Mouse (Mus musculus): ENCODE measurements around the gene Pkhd1.

The Pkhd1 gene

DNA sequence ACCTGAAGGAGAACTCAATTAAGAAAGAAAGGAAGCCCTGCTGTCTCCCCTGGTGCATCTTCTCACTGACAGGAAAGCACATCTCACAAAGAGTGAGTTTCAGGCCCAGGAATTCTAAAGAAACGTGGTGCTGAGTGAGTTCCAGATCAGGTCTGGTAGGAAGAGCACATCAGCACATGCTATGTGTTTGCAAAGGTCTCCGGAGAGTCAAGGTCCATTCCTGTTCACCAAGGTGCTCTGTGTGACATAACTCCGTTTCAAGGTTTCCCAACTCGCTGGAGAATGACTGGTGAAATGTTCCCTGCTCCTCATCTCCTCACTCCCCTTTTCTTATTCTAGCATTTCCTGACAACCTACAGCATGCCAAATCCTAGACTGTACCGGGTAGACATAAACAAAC is 357.5 kb downstream of the Pkhd1 start:
- no peak for DNase-seq

GRCm38 (mm10) chr1:20248169-20248568 is 369.7 kb downstream of the Pkhd1 start:
- no peak for DNase-seq

GRCm38 (mm10) chr1:20216681-20217080 is 401.2 kb downstream of the Pkhd1 start:
- no peak for DNase-seq

- DNase-seq = no peak
Measured at GRCm38 (mm10) chr1:20190444-20190843, 427.4 kb downstream of the Pkhd1 start.

- no peak for DNase-seq
Measured at GRCm38 (mm10) chr1:20180157-20180556, 437.7 kb downstream of the Pkhd1 start.

- DNase-seq = no peak
Measured at GRCm38 (mm10) chr1:20171199-20171598, 446.7 kb downstream of the Pkhd1 start.

GRCm38 (mm10) chr1:20150627-20151026 is 467.2 kb downstream of the Pkhd1 start:
- DNase-seq = peak; percentile 27

DNA sequence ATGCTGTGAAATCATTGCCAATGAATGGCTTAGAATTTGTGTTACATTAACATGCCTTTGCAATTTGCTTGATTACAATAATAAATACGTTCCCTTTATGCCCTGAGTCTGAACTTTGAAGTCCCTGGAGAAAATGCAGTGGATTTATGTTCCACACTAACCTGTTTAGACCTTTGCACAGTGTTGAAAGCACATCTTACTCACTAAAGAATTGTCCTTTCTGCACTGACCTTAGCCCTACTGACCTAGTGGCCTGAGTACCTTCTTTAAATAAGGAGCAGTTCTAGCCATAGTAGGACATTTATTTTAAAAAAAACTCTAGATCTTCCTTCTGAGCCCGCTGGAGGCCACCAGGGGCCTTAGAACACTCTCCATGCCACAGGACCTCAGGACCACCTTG is 467.8 kb downstream of the Pkhd1 start:
- DNase-seq = no peak

DNA sequence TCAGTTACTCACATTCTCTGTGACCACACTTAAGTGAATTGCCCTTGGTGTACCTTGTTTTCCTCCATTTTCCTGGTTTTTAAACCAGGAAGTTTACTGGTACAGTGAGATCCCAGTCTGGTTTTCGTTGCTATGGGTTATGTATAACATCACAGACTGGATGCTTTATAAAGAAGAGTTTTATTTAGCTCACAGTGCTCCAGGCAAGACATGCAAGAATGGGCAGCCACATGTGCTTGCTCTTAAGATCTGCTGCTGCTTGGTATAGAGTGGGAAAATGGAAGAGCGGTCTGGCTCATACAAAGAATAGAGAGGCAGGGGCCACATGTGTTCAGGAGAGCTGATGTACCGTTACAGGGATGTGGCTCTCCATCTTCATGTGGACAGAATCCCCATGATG is 481.7 kb downstream of the Pkhd1 start:
- DNase-seq = no peak

- DNase-seq = no peak
Measured at GRCm38 (mm10) chr1:20135065-20135618, 482.7 kb downstream of the Pkhd1 start.

DNA sequence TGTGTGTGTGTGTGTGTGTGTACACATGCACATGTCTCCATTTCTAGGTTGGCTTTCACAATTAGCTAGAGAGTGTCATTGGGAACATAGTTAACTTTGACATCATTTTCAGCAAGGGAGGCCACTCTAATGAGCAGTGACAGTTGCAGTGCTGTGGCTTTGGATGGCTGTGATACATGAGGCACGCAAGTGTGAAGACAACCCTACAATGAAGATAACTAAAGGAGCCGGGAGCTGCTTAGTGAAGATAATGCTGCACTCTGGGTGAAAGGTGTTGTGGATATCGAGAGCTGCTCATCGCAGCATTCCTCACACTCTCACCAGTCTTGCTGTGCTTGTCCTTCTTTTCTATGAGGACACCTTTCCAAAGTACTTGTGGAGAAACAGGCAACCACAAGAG is 484.2 kb downstream of the Pkhd1 start:
- no peak for DNase-seq

- DNase-seq = no peak
Measured at GRCm38 (mm10) chr1:20131786-20132596, 485.9 kb downstream of the Pkhd1 start.

GRCm38 (mm10) chr1:20117331-20117730 is 500.5 kb downstream of the Pkhd1 start:
- no peak for DNase-seq

- DNase-seq = no peak
Measured at GRCm38 (mm10) chr1:20069733-20070132, 548.1 kb downstream of the Pkhd1 start.

- DNase-seq = peak; percentile 11
Measured at GRCm38 (mm10) chr1:20058245-20058644, 559.6 kb downstream of the Pkhd1 start.

DNA sequence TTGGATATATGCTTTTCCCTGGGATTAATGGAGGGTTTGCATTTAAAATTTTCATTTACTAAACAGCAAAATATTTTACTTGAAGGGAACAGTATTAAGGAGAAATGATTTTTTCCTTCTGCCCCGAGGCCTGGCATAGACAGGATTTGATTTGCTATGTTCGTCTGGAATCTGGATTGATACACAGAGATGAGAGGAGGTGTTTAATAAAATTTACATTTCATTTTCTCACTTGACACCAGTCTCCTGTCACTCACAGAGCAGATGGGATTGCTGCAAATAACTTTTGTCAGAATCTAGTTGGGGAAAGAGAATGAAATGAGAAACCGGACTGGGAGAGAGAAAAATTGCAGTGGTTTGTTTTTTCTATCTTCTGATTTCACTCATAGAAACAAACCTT is 578.5 kb downstream of the Pkhd1 start:
- no peak for DNase-seq

- DNase-seq = no peak
Measured at GRCm38 (mm10) chr1:20035277-20035676, 582.6 kb downstream of the Pkhd1 start.

- DNase-seq = no peak
Measured at GRCm38 (mm10) chr1:20018198-20018925, 599.5 kb downstream of the Pkhd1 start.

GRCm38 (mm10) chr1:20017619-20018018 is 600.2 kb downstream of the Pkhd1 start:
- no peak for DNase-seq

Data from kidney, postnatal 14 days (tissue).